In genomic region chr12:85185810-85186209, GRCm38 (mm10) we compare ENCODE assay signal across 16 mouse cellular contexts. TPM values are rescaled to one million over a fixed set of nuclear protein-coding genes. Genes with fewer than 3 reads are reported as not detected.
DNase-seq lines count a peak whose midpoint lies in the region; ATAC-seq lines count a peak whose summit lies in the region.
"Had no signal": no experiment of that assay in that cellular context is flagged by ENCODE, and none has a peak within 500 bp of the region (broad histone marks: within the 10 kb centered on the region; RNA-seq: fewer than 3 reads in every experiment).

No protein-coding gene starts in this region.

- no peak for ATAC-seq in embryonic facial prominence, embryonic 12.5 days (ENCODE audit: insufficient number of reproducible peaks, insufficient read depth, low FRiP score, low TSS enrichment)
- ATAC-seq in heart, embryonic 12.5 days (ENCODE audit: insufficient number of reproducible peaks, low FRiP score), result peak; percentile 69; the same call in 1 of the 2 replicates
- ATAC-seq in intestine, embryonic 16.5 days, result peak; percentile 56
- ATAC-seq: liver, embryonic 12.5 days had no signal

- no peaks in the 10 kb centered on the region for H3K36me3 ChIP-seq in embryonic facial prominence, embryonic 12.5 days
- no peaks in the 10 kb centered on the region for H3K36me3 ChIP-seq in embryonic facial prominence, embryonic 10.5 days (replicated peaks)
- no peaks in the 10 kb centered on the region for H3K36me3 ChIP-seq in heart, embryonic 12.5 days
- no peaks in the 10 kb centered on the region for H3K36me3 ChIP-seq in intestine, embryonic 16.5 days (ENCODE audit: control insufficient read depth, insufficient read depth, low read length)
- H3K36me3 ChIP-seq: forebrain, embryonic 12.5 days; hindbrain, embryonic 15.5 days; kidney, embryonic 15.5 days; liver, embryonic 12.5 days; midbrain, embryonic 10.5 days had no signal

- DNase-seq in embryonic facial prominence, embryonic 10.5 days (ENCODE audit: low spot score), result no peak
- no peak for DNase-seq in adrenal gland, postnatal 36 days
- DNase-seq in cerebellum, adult 9-11 months, result no peak
- DNase-seq in layer of hippocampus, adult 11-12 months (ENCODE audit: low spot score), result no peak
- DNase-seq: adrenal gland, adult 2 months; cerebellum, postnatal 10 days; lung, postnatal 14 days had no signal

- H3K27ac ChIP-seq in embryonic facial prominence, embryonic 12.5 days, result 0 out of 2 replicates have a peak overlapping the region, but pooled peaks have one; percentile 11
- H3K27ac ChIP-seq in embryonic facial prominence, embryonic 10.5 days (replicated peaks), result no peak overlapping the region
- peak overlapping the region; percentile 27; the same call in 1 of the 2 replicates for H3K27ac ChIP-seq in brown adipose tissue, adult 24 weeks (replicated peaks; ENCODE audit: low read depth, low read length)
- peak overlapping the region; percentile 44; the same call in 1 of the 2 replicates for H3K27ac ChIP-seq in heart, embryonic 12.5 days (ENCODE audit: poor library complexity, severe bottlenecking)
- no peak overlapping the region for H3K27ac ChIP-seq in intestine, embryonic 16.5 days (ENCODE audit: low read length)
- H3K27ac ChIP-seq: forebrain, embryonic 12.5 days; hindbrain, embryonic 15.5 days; kidney, embryonic 15.5 days; liver, embryonic 12.5 days; midbrain, embryonic 10.5 days had no signal

- no peak overlapping the region for H3K4me2 ChIP-seq in embryonic facial prominence, embryonic 12.5 days (replicated peaks)
- no peak overlapping the region for H3K4me2 ChIP-seq in heart, embryonic 12.5 days
- H3K4me2 ChIP-seq in intestine, embryonic 16.5 days (ENCODE audit: low read depth, low read length), result no peak overlapping the region
- H3K4me2 ChIP-seq: forebrain, embryonic 12.5 days; hindbrain, embryonic 15.5 days; kidney, embryonic 15.5 days; liver, embryonic 12.5 days had no signal

- WGBS in embryonic facial prominence, embryonic 12.5 days, result 53% methylated on average over 8 of the region's 8 CpGs
- WGBS in embryonic facial prominence, embryonic 10.5 days, result 69% methylated on average over 8 of the region's 8 CpGs
- 26% methylated on average over 8 of the region's 8 CpGs for WGBS in heart, embryonic 12.5 days
- 59% methylated on average over 8 of the region's 8 CpGs for WGBS in intestine, embryonic 16.5 days

- H3K4me1 ChIP-seq in embryonic facial prominence, embryonic 12.5 days, result peaks cover 27% of the 10 kb centered on the region
- peaks cover 31% of the 10 kb centered on the region for H3K4me1 ChIP-seq in embryonic facial prominence, embryonic 10.5 days
- H3K4me1 ChIP-seq in brown adipose tissue, adult 24 weeks (ENCODE audit: control insufficient read depth, insufficient read depth, insufficient read length, low read length), result no peaks in the 10 kb centered on the region
- H3K4me1 ChIP-seq in heart, embryonic 12.5 days (replicated peaks), result peaks cover 26% of the 10 kb centered on the region
- H3K4me1 ChIP-seq in intestine, embryonic 16.5 days (ENCODE audit: control insufficient read depth, insufficient read depth, low read length), result peaks cover 10% of the 10 kb centered on the region
- H3K4me1 ChIP-seq: liver, embryonic 12.5 days had no signal

- peaks cover 6% of the 10 kb centered on the region; the same call in 1 of the 2 replicates for H3K27me3 ChIP-seq in embryonic facial prominence, embryonic 12.5 days
- peaks cover 51% of the 10 kb centered on the region for H3K27me3 ChIP-seq in embryonic facial prominence, embryonic 10.5 days (replicated peaks; ENCODE audit: low read depth, poor library complexity, severe bottlenecking)
- H3K27me3 ChIP-seq in heart, embryonic 12.5 days (replicated peaks), result peaks cover 28% of the 10 kb centered on the region
- H3K27me3 ChIP-seq in intestine, embryonic 16.5 days (replicated peaks; ENCODE audit: control insufficient read depth, insufficient read depth, low read length), result no peaks in the 10 kb centered on the region

- no peak overlapping the region for H3K4me3 ChIP-seq in embryonic facial prominence, embryonic 12.5 days
- no peak overlapping the region for H3K4me3 ChIP-seq in embryonic facial prominence, embryonic 10.5 days
- no peak overlapping the region for H3K4me3 ChIP-seq in brown adipose tissue, adult 24 weeks (ENCODE audit: insufficient read depth, low read depth, low read length)
- H3K4me3 ChIP-seq in heart, embryonic 12.5 days, result no peak overlapping the region
- no peak overlapping the region for H3K4me3 ChIP-seq in intestine, embryonic 16.5 days (ENCODE audit: low read length)
- H3K4me3 ChIP-seq: forebrain, embryonic 12.5 days; hindbrain, embryonic 15.5 days; kidney, embryonic 15.5 days; liver, embryonic 12.5 days; midbrain, embryonic 10.5 days had no signal

- no peaks in the 10 kb centered on the region for H3K9me3 ChIP-seq in embryonic facial prominence, embryonic 12.5 days
- no peaks in the 10 kb centered on the region for H3K9me3 ChIP-seq in embryonic facial prominence, embryonic 10.5 days
- no peaks in the 10 kb centered on the region for H3K9me3 ChIP-seq in heart, embryonic 12.5 days (replicated peaks)
- no peaks in the 10 kb centered on the region for H3K9me3 ChIP-seq in intestine, embryonic 16.5 days (ENCODE audit: control insufficient read depth, low read length)
- H3K9me3 ChIP-seq: forebrain, embryonic 12.5 days; hindbrain, embryonic 15.5 days; kidney, embryonic 15.5 days; liver, embryonic 12.5 days; midbrain, embryonic 10.5 days had no signal

- H3K9ac ChIP-seq in embryonic facial prominence, embryonic 12.5 days, result no peak overlapping the region
- no peak overlapping the region for H3K9ac ChIP-seq in heart, embryonic 12.5 days
- no peak overlapping the region for H3K9ac ChIP-seq in intestine, embryonic 16.5 days (ENCODE audit: low read depth, low read length)
- H3K9ac ChIP-seq: forebrain, embryonic 12.5 days; hindbrain, embryonic 15.5 days; kidney, embryonic 15.5 days; liver, embryonic 12.5 days had no signal

RNA-seq across cellular contexts. Expression of gene Pgf, which starts 8.2 kb away (rescaled TPM):
- 15.4 and 19.1 TPM in 2 replicates for polyA plus RNA-seq in embryonic facial prominence, embryonic 12.5 days (2016; fragmentation: Nextera tagmentation; extraction: Ambion mirVana)
- polyA plus RNA-seq in embryonic facial prominence, embryonic 10.5 days (2016; fragmentation: Nextera tagmentation; extraction: Ambion mirVana), result 9.3 and 9.8 TPM in 2 replicates
- not detected in 2 replicates for polyA plus RNA-seq in brown adipose tissue, adult 24 weeks (2012; ENCODE audit: insufficient read depth, insufficient read length, missing spikeins)
- 8.3 TPM in 2 replicates for polyA plus RNA-seq in heart, embryonic 12.5 days (2016; fragmentation: Nextera tagmentation; extraction: Ambion mirVana)
- 12.4 and 14.0 TPM in 2 replicates for polyA plus RNA-seq in intestine, embryonic 16.5 days (2015; fragmentation: Nextera tagmentation; extraction: Ambion mirVana)
- total RNA-seq in adrenal gland, postnatal 36 days (2021), result 1 to 10 TPM in 1 of 2 experiments, under 1 TPM in 1; 0.43 to 2.1 TPM

RNA-seq across cellular contexts. Expression of gene Eif2b2, which starts 33.5 kb away (rescaled TPM):
- polyA plus RNA-seq in embryonic facial prominence, embryonic 12.5 days (2016; fragmentation: Nextera tagmentation; extraction: Ambion mirVana), result 79.0 and 88.2 TPM in 2 replicates
- polyA plus RNA-seq in embryonic facial prominence, embryonic 10.5 days (2016; fragmentation: Nextera tagmentation; extraction: Ambion mirVana), result 119 and 122 TPM in 2 replicates
- 14.8 and 25.4 TPM in 2 replicates for polyA plus RNA-seq in brown adipose tissue, adult 24 weeks (2012; ENCODE audit: insufficient read depth, insufficient read length, missing spikeins)
- polyA plus RNA-seq in heart, embryonic 12.5 days (2016; fragmentation: Nextera tagmentation; extraction: Ambion mirVana), result 49.0 and 51.3 TPM in 2 replicates
- 67.6 and 74.8 TPM in 2 replicates for polyA plus RNA-seq in intestine, embryonic 16.5 days (2015; fragmentation: Nextera tagmentation; extraction: Ambion mirVana)
- 10 to 100 TPM; 82.1 to 85.3 TPM for total RNA-seq in adrenal gland, postnatal 36 days (2021)

RNA-seq across cellular contexts. Expression of gene Rps6kl1, which starts 34.7 kb away (rescaled TPM):
- polyA plus RNA-seq in embryonic facial prominence, embryonic 12.5 days (2016; fragmentation: Nextera tagmentation; extraction: Ambion mirVana), result 1.7 and 2.2 TPM in 2 replicates
- 2.0 and 2.2 TPM in 2 replicates for polyA plus RNA-seq in embryonic facial prominence, embryonic 10.5 days (2016; fragmentation: Nextera tagmentation; extraction: Ambion mirVana)
- 0.36 TPM in 1 of 2 replicates, not detected in the other for polyA plus RNA-seq in brown adipose tissue, adult 24 weeks (2012; ENCODE audit: insufficient read depth, insufficient read length, missing spikeins)
- polyA plus RNA-seq in heart, embryonic 12.5 days (2016; fragmentation: Nextera tagmentation; extraction: Ambion mirVana), result 1.2 and 1.6 TPM in 2 replicates
- 2.4 TPM in 2 replicates for polyA plus RNA-seq in intestine, embryonic 16.5 days (2015; fragmentation: Nextera tagmentation; extraction: Ambion mirVana)
- under 1 TPM; 0.46 to 0.50 TPM for total RNA-seq in adrenal gland, postnatal 36 days (2021)

Comparison
In these comparisons a context has a peak if more than half of its experiments do, and no peak if none do; other contexts are left out.
1. H3K27ac ChIP-seq: peak in embryonic facial prominence, embryonic 12.5 days (single experiment), brown adipose tissue, adult 24 weeks (single experiment) and heart, embryonic 12.5 days (single experiment); none in embryonic facial prominence, embryonic 10.5 days (single experiment) and intestine, embryonic 16.5 days (single experiment).